Mouse (Mus musculus) kidney, adult 2 months (tissue): ENCODE data around the gene Syt5. TPM values are rescaled to one million over a fixed set of nuclear protein-coding genes. Genes with fewer than 3 reads are reported as not detected.
A peak's percentile ranks its signal among the peaks of the same experiment; 100 is the strongest.

Experiments
- DNase-seq: peaks from one replicate; pipeline ENCODE4 v3.0.0; 2021
- H3K27ac ChIP-seq: fragments of 200-500 bp; 2 replicates; pipeline ENCODE4 v1.5.1; 2012; ENCODE audit warnings: low read depth, low read length, control low read depth, inconsistent platforms; ENCODE audit not compliant: insufficient read depth
- H3K27me3 ChIP-seq: fragments of 200-500 bp; replicated peaks from 2 replicates; pipeline ENCODE4 v1.6.1; 2012; ENCODE audit warnings: mild to moderate bottlenecking, moderate library complexity, low read length, inconsistent platforms; ENCODE audit not compliant: control insufficient read depth, insufficient read depth
- H3K36me3 ChIP-seq: fragments of 200-500 bp; 2 replicates; pipeline ENCODE4 v1.6.1; 2012; ENCODE audit warnings: mild to moderate bottlenecking, moderate library complexity, low read length, inconsistent platforms; ENCODE audit not compliant: control insufficient read depth, insufficient read depth
- H3K4me1 ChIP-seq: fragments of 200-500 bp; 2 replicates; pipeline ENCODE4 v1.6.1; 2011; ENCODE audit warnings: low read length; ENCODE audit not compliant: control insufficient read depth, insufficient read depth
- H3K4me3 ChIP-seq: fragments of 200-500 bp; 2 replicates; pipeline ENCODE4 v1.5.1; 2011; ENCODE audit warnings: mild to moderate bottlenecking, low read depth, low read length, control low read depth; ENCODE audit not compliant: insufficient read depth
- CTCF ChIP-seq: fragments of 200-500 bp; conservative IDR thresholded peaks from 2 replicates; pipeline ENCODE4 v1.5.1; 2011; ENCODE audit warnings: low read depth, mild to moderate bottlenecking, control low read depth, low read length, moderate library complexity, mixed read lengths; ENCODE audit not compliant: insufficient read depth, insufficient read length
- POLR2A ChIP-seq: fragments of 200-500 bp; IDR thresholded peaks from one replicate; pipeline ENCODE4 v1.6.1; 2011; ENCODE audit warnings: low read depth, low read length, control low read depth
- WGBS: fragments of 180-500 bp; shearing (Covaris S2); methylation state at CpG from one replicate; pipeline ENCODE4 v1.1.7; 2018; 5-methylcytosine and 5-hydroxymethylcytosine counted together
- polyA plus RNA-seq: library from polyadenylated mRNA; depleted of rRNA; stranded (reverse); fragments of >200 nt; gene quantifications from 2 replicates; pipeline ENCODE4 v1.2.3, GENCODE M21; 2012; rRNA removed

Syt5 gene
- polyA plus RNA-seq, 1 experiment: 0.55 TPM

DNA sequence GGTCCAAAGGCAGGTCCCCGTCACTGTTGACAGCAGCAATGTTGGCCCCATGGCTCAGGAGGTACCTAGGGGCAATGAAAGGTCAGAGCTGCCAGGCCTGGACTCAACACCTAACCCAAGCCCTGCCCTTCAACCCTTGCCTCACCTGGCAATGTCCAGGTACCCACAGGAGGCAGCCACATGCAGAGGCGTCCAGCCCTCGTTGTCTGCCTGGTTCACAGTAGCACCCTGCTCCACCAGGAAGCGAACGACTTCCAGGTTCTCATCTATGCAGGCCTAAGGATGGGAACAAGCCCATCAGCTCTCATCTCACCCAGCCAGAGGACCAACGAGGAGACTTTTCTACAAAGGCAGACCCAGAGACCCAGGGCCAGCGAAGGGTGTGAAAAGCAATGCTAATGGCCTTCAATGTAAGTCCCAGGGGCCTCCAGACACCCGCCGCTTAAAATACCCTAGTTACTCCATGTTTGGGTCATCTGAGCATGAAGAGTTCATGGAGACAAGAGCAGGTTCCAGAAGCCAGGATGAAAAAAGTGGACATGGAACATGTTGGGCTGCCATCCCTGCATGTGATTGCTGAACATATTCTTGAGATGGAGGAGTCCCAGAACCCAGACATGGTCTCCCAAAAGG is 50.0 kb downstream of the Syt5 start:
- no peaks in the 10 kb centered on the region for H3K36me3 ChIP-seq
- DNase-seq: no peak
- H3K4me1 ChIP-seq: peaks cover 13% of the 10 kb centered on the region; the same call in 1 of the 2 replicates
- no peak overlapping the region for H3K27ac ChIP-seq
- H3K27me3 ChIP-seq: no peaks in the 10 kb centered on the region
- TF ChIP-seq POLR2A: no peak
- TF ChIP-seq CTCF: no peak
- no peak overlapping the region for H3K4me3 ChIP-seq
- WGBS: 87% methylated on average over 9 of the region's 9 CpGs

DNA sequence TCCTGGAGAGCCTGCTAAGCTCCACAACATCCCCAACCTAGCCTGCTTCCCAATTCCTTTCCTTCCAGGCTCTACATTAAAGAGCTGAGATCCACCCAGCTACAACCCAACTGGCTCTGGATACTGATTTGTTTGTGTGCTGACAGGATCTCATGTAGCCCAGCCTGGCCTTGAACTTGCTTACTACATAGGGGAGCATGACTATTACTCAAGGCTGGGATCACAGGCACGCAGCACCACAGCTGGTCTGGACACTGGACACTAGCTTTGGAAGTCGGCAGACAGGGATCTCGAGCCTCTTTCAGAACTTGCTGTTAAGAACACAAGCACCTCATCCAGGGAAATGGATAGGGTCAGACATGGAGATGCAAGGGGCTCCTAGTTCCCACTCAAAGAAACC is 50.9 kb downstream of the Syt5 start:
- TF ChIP-seq CTCF: no peak
- no peak for TF ChIP-seq POLR2A
- no peak overlapping the region for H3K27ac ChIP-seq
- H3K36me3 ChIP-seq: no peaks in the 10 kb centered on the region
- DNase-seq: no peak
- no peak overlapping the region for H3K4me3 ChIP-seq
- no peaks in the 10 kb centered on the region for H3K27me3 ChIP-seq
- 90% methylated on average over 3 of the region's 3 CpGs for WGBS
- H3K4me1 ChIP-seq: peaks cover 13% of the 10 kb centered on the region; the same call in 1 of the 2 replicates

DNA sequence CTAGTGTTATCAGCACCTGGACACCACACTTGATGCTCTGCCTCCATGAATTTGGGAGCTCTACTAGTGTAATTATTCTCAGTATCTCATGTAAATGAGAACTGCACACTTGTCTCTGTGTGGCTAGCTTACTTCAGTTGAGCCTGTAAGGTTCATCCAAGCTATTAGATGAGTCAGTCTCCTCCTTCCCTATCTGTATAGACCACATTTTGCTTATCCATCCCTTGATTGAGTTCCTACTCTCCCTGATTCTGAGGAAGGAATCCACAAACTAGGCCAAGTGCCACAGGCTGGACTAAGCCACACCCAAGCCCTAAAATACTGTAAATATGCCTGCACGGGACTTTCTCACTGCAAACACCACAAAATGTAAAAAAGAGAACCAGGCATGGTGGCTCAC is 53.4 kb downstream of the Syt5 start:
- no peaks in the 10 kb centered on the region for H3K36me3 ChIP-seq
- H3K27me3 ChIP-seq: no peaks in the 10 kb centered on the region
- no peak overlapping the region for H3K27ac ChIP-seq
- TF ChIP-seq POLR2A (no peak), CTCF (no peak)
- 0 out of 2 replicates have a peak, but pooled peaks cover 5% of the 10 kb centered on the region for H3K4me1 ChIP-seq
- H3K4me3 ChIP-seq: no peak overlapping the region
- WGBS: 49% methylated on average over 1 of the region's 1 CpGs
- no peak for DNase-seq

DNA sequence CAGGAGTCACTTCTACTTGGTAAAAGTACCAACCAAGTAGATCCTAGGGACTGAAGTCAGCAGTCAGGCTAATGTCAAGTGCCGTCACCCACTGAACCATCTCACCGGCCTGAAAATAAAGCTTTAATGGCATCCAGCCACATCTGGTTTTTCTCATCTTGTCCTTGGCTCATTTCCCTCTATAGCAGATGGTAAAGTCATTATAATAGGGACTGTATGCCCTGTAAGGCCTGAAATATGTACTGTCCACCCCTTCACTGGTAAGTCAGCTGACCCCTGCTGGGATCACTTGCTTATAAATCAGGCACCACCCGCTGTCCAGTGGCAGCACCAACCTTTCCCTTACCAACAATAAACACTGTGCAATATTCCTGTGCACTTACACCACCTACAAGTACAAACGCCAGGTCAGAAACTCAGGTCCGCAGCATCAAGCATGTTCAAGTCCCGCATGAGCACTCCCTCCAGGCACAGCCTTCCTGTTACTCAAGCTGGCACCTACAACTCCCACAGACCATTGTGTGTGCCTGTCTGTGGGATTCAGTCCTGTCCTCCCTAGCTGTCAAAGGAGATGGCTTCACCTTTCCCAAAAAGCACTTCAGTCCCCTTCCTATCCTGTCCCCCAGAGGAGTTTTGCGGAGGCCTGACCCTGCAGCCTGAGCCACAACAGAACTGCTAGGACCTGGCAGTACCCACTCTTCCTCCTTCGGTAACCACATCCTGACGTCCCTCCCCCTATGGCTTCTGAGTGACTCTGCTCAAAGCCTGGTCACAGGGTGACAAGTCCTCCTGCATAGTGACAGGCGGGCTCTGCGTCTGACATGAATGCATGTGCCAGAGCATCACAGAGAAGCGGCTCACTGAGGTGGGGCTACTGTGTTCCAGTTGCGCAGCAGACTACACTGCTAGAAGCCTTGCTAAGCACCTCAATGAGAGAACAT is 54.8 kb downstream of the Syt5 start:
- H3K4me1 ChIP-seq: no peaks in the 10 kb centered on the region
- no peaks in the 10 kb centered on the region for H3K36me3 ChIP-seq
- DNase-seq: peak; percentile 10
- H3K27ac ChIP-seq: no peak overlapping the region
- no peaks in the 10 kb centered on the region for H3K27me3 ChIP-seq
- TF ChIP-seq POLR2A: no peak
- no peak for TF ChIP-seq CTCF
- WGBS: 58% methylated on average over 13 of the region's 13 CpGs
- H3K4me3 ChIP-seq: no peak overlapping the region

DNA sequence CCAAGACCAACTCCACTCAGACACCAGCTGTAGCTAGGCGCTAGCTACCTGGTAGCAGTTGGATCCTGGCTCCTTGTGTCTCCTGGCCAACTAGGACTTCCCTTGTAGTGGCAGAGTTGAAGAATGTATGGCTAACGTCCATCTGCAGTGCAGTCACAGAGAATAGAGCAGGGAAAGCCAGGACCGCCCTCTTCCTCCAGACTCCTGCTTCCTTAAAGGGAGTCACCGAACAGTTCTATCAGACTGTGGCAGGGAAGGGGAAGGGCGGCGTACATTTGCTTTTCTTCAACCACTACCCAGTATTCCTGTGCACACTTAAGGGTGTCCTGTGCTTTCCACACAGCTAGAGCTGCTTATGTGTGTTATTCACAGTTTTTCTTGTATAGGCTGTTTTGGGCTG is 56.0 kb downstream of the Syt5 start:
- H3K27ac ChIP-seq: 0 out of 2 replicates have a peak overlapping the region, but pooled peaks have one; percentile 8
- DNase-seq: peak; percentile 51
- H3K36me3 ChIP-seq: no peaks in the 10 kb centered on the region
- H3K4me1 ChIP-seq: no peaks in the 10 kb centered on the region
- H3K27me3 ChIP-seq: no peaks in the 10 kb centered on the region
- TF ChIP-seq POLR2A (no peak), CTCF (no peak)
- 52% methylated on average over 6 of the region's 6 CpGs for WGBS
- H3K4me3 ChIP-seq: no peak overlapping the region

Other genes starting within 250 kb of the Syt5 start
- 0.29 and 0.52 TPM in 2 replicates for gene Ncr1, start 209.8 kb downstream of the Syt5 start, polyA plus RNA-seq
- 0.02 TPM in 1 of 2 replicates, not detected in the other for gene Gp6, start 149.8 kb downstream of the Syt5 start, polyA plus RNA-seq
- gene Rdh13, start 101.9 kb downstream of the Syt5 start, polyA plus RNA-seq: 21.0 and 23.8 TPM in 2 replicates
- 10.6 and 12.7 TPM in 2 replicates for gene Eps8l1, start 86.9 kb downstream of the Syt5 start, polyA plus RNA-seq
- gene Ppp1r12c, start 45.9 kb downstream of the Syt5 start, polyA plus RNA-seq: 31.0 and 33.0 TPM in 2 replicates
- 0.39 and 3.9 TPM in 2 replicates for gene Tnnt1, start 31.2 kb downstream of the Syt5 start, polyA plus RNA-seq
- gene Tnni3, start 23.3 kb downstream of the Syt5 start, polyA plus RNA-seq: 2.1 and 2.6 TPM in 2 replicates
- 1.3 and 1.4 TPM in 2 replicates for gene Dnaaf3, start 15.1 kb downstream of the Syt5 start, polyA plus RNA-seq
- 0.22 and 0.24 TPM in 2 replicates for gene Ptprh, start 56.5 kb upstream of the Syt5 start, polyA plus RNA-seq
- gene Tmem86b, start 83.9 kb upstream of the Syt5 start, polyA plus RNA-seq: 83.0 and 86.5 TPM in 2 replicates
- gene Ppp6r1, start 111.5 kb upstream of the Syt5 start, polyA plus RNA-seq: 103 and 109 TPM in 2 replicates
- 36.6 and 39.4 TPM in 2 replicates for gene Hspbp1, start 137.5 kb upstream of the Syt5 start, polyA plus RNA-seq
- gene Brsk1, start 143.1 kb upstream of the Syt5 start, polyA plus RNA-seq: 1.7 and 2.3 TPM in 2 replicates
- gene Tmem150b, start 177.7 kb upstream of the Syt5 start, polyA plus RNA-seq: 0.57 and 0.59 TPM in 2 replicates
- gene Kmt5c, start 192.6 kb upstream of the Syt5 start, polyA plus RNA-seq: 83.2 and 101 TPM in 2 replicates
- 62.7 and 84.5 TPM in 2 replicates for gene Cox6b2, start 205.6 kb upstream of the Syt5 start, polyA plus RNA-seq
- 0.08 and 0.09 TPM in 2 replicates for gene Fam71e2, start 223.8 kb upstream of the Syt5 start, polyA plus RNA-seq
- 0.13 and 0.24 TPM in 2 replicates for gene Il11, start 235.3 kb upstream of the Syt5 start, polyA plus RNA-seq
- gene Tmem190, start 235.4 kb upstream of the Syt5 start, polyA plus RNA-seq: 0.31 TPM in 1 of 2 replicates, not detected in the other
- 57.8 and 87.8 TPM in 2 replicates for gene Tmem238, start 242.1 kb upstream of the Syt5 start, polyA plus RNA-seq
- gene Rpl28, start 245.3 kb upstream of the Syt5 start, polyA plus RNA-seq: 340 and 597 TPM in 2 replicates